Mouse (Mus musculus) liver, embryonic 14.5 days (tissue): ENCODE results near the gene Tomm22.

ENCODE experiments used
- CTCF ChIP-seq: IDR thresholded peaks from 2 replicates; pipeline ENCODE4 v1.5.1; 2016; ENCODE audit warnings: antibody characterized with exemption, low read depth, control low read depth
- EP300 ChIP-seq: IDR thresholded peaks from 2 replicates; pipeline ENCODE4 v1.6.1; 2016; ENCODE audit warnings: antibody characterized with exemption, low read depth

GRCm38 (mm10) chr15:79697558-79698187, 27.0 kb downstream of the Tomm22 start:
- TF ChIP-seq CTCF: no peak
- TF ChIP-seq EP300: no peak
